Mouse (Mus musculus) subcutaneous adipose tissue, adult 2 months (tissue): ENCODE results near the gene Dnaaf2. TPM values are rescaled to one million over a fixed set of nuclear protein-coding genes. Genes with fewer than 3 reads are reported as not detected.

ENCODE experiments used
- polyA plus RNA-seq: library from polyadenylated mRNA; depleted of rRNA; stranded (reverse); fragments of >200 nt; gene quantifications from 2 replicates; pipeline ENCODE4 v1.2.3, GENCODE M21; 2012; ENCODE audit warnings: low replicate concordance; rRNA removed

Gene Dnaaf2
- 0.67 and 2.3 TPM in 2 replicates for polyA plus RNA-seq

DNA sequence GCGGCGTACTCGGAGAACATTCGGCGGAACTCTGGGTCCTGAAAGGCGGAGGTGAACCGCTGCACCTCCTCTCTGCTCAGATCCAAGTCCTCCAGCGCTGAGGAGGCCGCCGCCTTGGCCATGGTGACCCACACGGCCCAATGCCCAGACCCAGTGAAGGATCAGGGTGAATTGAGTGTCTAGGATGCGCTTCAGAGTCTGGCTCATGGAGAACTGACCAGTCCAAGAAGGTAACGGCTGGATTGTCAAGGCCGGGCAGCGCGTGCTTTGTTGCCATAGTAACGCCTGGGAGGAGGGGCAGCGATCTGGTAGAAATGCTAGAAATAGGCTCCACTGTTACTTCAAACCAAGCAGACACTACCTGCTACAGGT, at the start of gene Dnaaf2:
Gene Dnaaf2 (minus strand): TSS at position 266 of the 372 bp plus-strand sequence.

DNA sequence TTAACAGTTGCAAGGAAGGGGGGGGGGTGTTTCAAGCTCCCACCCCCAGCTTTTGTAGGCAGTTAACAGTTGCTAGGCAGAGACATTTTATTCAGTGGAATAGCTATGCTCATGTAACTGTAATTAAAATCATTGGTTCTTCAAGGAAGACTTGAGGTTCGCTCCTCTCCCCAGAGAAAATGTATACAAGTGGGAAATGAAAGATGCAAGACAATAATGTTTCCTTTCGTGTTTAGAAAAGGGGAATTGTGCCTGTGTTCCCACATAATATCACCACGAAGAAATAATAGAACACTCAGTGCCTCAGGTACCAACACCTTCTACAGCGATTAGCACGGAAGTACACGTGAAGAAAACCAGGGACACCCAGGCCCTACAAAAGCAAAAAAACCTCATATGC, 42.6 kb upstream of the Dnaaf2 start, which contains the start of gene Klhdc1:
Gene Klhdc1 (plus strand): TSS at position 301 of the 400 bp plus-strand sequence.

GRCm38 (mm10) chr12:69227776-69228466, 29.7 kb upstream of the Dnaaf2 start, which contains the start of gene Pole2:
Gene Pole2, minus strand, starts transcription at chr12:69228195.

GRCm38 (mm10) chr12:69204052-69204833, 6.0 kb upstream of the Dnaaf2 start, which contains the start of gene Gm49384:
Gene Gm49384, minus strand, starts transcription at chr12:69204267.

GRCm38 (mm10) chr12:69196444-69197377, 1.5 kb downstream of the Dnaaf2 start, which contains the start of gene Gm49383:
Gene Gm49383, minus strand, starts transcription at chr12:69197104.

GRCm38 (mm10) chr12:69183583-69184308, 14.5 kb downstream of the Dnaaf2 start, which contains the start of the genes Rpl36al and Mgat2:
Gene Rpl36al, minus strand, starts transcription at chr12:69184083.
Gene Mgat2, plus strand, starts transcription at chr12:69184157.

GRCm38 (mm10) chr12:69168461-69169106, 29.6 kb downstream of the Dnaaf2 start, which contains the start of gene Lrr1:
Gene Lrr1, plus strand, starts transcription at chr12:69168814.

GRCm38 (mm10) chr12:69158765-69159577, 39.3 kb downstream of the Dnaaf2 start, which contains the start of gene Rps29:
Gene Rps29, minus strand, starts transcription at chr12:69159186.

Other genes starting within 250 kb of the Dnaaf2 start
- gene Rps29, start 39.2 kb downstream of the Dnaaf2 start, polyA plus RNA-seq: 1,164 and 1,779 TPM in 2 replicates
- gene Lrr1, start 29.6 kb downstream of the Dnaaf2 start, polyA plus RNA-seq: 0.91 TPM in 1 of 2 replicates, not detected in the other
- gene Rpl36al, start 14.3 kb downstream of the Dnaaf2 start, polyA plus RNA-seq: 107 and 138 TPM in 2 replicates
- 15.9 and 30.9 TPM in 2 replicates for gene Mgat2, start 14.3 kb downstream of the Dnaaf2 start, polyA plus RNA-seq
- 1.7 and 2.8 TPM in 2 replicates for gene Gm49383, start 1.3 kb downstream of the Dnaaf2 start, polyA plus RNA-seq
- 0.20 and 1.2 TPM in 2 replicates for gene Gm49384, start 5.8 kb upstream of the Dnaaf2 start, polyA plus RNA-seq
- 2.2 and 7.0 TPM in 2 replicates for gene Pole2, start 29.8 kb upstream of the Dnaaf2 start, polyA plus RNA-seq
- 3.7 and 6.2 TPM in 2 replicates for gene Klhdc1, start 42.7 kb upstream of the Dnaaf2 start, polyA plus RNA-seq
- 28.4 and 49.6 TPM in 2 replicates for gene Klhdc2, start 98.3 kb upstream of the Dnaaf2 start, polyA plus RNA-seq
- 5.2 and 6.9 TPM in 2 replicates for gene Nemf, start 158.7 kb upstream of the Dnaaf2 start, polyA plus RNA-seq
- gene Arf6, start 173.7 kb upstream of the Dnaaf2 start, polyA plus RNA-seq: 60.8 and 111 TPM in 2 replicates
- gene Gm9887, start 174.0 kb upstream of the Dnaaf2 start, polyA plus RNA-seq: 0.76 and 1.2 TPM in 2 replicates